In the genomic region with DNA sequence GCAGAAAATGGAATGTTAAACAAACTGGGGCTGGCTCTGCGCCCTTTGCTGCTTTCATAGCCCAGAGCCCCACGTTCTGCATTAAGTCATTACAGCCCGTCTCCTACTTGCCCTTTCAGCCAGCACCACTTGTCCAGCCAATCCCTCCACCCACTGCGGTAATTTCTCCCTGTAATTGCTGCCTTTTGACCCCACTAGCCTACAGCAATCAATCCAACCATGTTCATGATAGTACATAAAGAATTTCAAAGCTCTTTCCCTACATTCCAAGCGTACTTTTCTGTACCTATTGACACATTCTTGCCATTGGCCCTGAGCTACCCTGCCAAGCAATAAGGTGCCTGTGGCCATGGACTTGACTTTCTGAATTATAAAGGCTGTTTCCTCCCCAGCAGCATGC, we compare ENCODE assay signal across 26 mouse cellular contexts.
DNase-seq lines count a peak whose midpoint lies in the region; ATAC-seq and TF ChIP-seq lines count a peak whose summit lies in the region.
"Had no signal": no experiment of that assay in that cellular context is flagged by ENCODE, and none has a peak within 500 bp of the region (broad histone marks: within the 10 kb centered on the region; RNA-seq: fewer than 3 reads in every experiment).

No protein-coding gene starts in this region.

- no peaks in the 10 kb centered on the region for H3K36me3 ChIP-seq in midbrain, embryonic 13.5 days
- H3K36me3 ChIP-seq in midbrain, postnatal 0 days (ENCODE audit: insufficient read depth, low read length) = no peaks in the 10 kb centered on the region
- H3K36me3 ChIP-seq in kidney, postnatal 0 days (ENCODE audit: insufficient read depth, low read length) = no peaks in the 10 kb centered on the region
- no peaks in the 10 kb centered on the region for H3K36me3 ChIP-seq in hindbrain, embryonic 16.5 days (ENCODE audit: control insufficient read depth, insufficient read depth, low read length)
- no peaks in the 10 kb centered on the region for H3K36me3 ChIP-seq in heart, adult 2 months (ENCODE audit: control insufficient read depth, insufficient read depth, low read length)
- H3K36me3 ChIP-seq: embryonic facial prominence, embryonic 12.5 days; G1E; hindbrain, embryonic 13.5 days; limb, embryonic 10.5 days; liver, embryonic 15.5 days; lung, embryonic 15.5 days had no signal

- DNase-seq in heart, adult 11 months = peak; percentile 55
- no peak for DNase-seq in heart, postnatal 4 days
- no peak for DNase-seq in midbrain, postnatal 0 days (ENCODE audit: low spot score)
- peak; percentile 7 for DNase-seq in kidney, postnatal 0 days (ENCODE audit: low spot score)
- DNase-seq in heart, adult 2 months = no peak
- DNase-seq: adrenal gland, postnatal 10 days; cerebellum, adult 8-10 months; cerebellum, postnatal 36 days; forebrain, postnatal 0 days; gastrocnemius, postnatal 25 days; liver; lung, postnatal 36 days; right cerebral cortex, postnatal 25 days; thymus, postnatal 14 days had no signal

- no peaks in the 10 kb centered on the region for H3K79me2 ChIP-seq in heart, adult 2 months (replicated peaks; ENCODE audit: control insufficient read depth, insufficient read depth, low read length)

- no peak for ATAC-seq in midbrain, embryonic 13.5 days
- ATAC-seq in midbrain, postnatal 0 days (ENCODE audit: low FRiP score) = no peak
- no peak for ATAC-seq in kidney, postnatal 0 days (replicated peaks; ENCODE audit: low FRiP score, low read depth)
- no peak for ATAC-seq in hindbrain, embryonic 16.5 days
- ATAC-seq: CD4-positive, CD25-positive, alpha-beta regulatory T cell, adult 4 months; forebrain, postnatal 0 days; inflammation-experienced regulatory T-cells, adult 6 months; Patski had no signal

- no peaks in the 10 kb centered on the region for H3K9me3 ChIP-seq in midbrain, embryonic 13.5 days
- no peaks in the 10 kb centered on the region for H3K9me3 ChIP-seq in midbrain, postnatal 0 days (ENCODE audit: low read length)
- no peaks in the 10 kb centered on the region for H3K9me3 ChIP-seq in kidney, postnatal 0 days (replicated peaks; ENCODE audit: low read length)
- H3K9me3 ChIP-seq in hindbrain, embryonic 16.5 days (ENCODE audit: control insufficient read depth, low read length) = no peaks in the 10 kb centered on the region
- H3K9me3 ChIP-seq: embryonic facial prominence, embryonic 12.5 days; G1E; hindbrain, embryonic 13.5 days; limb, embryonic 10.5 days; liver, embryonic 15.5 days; lung, embryonic 15.5 days had no signal

- H3K9ac ChIP-seq in midbrain, embryonic 13.5 days (replicated peaks) = no peak overlapping the region
- no peak overlapping the region for H3K9ac ChIP-seq in midbrain, postnatal 0 days (replicated peaks; ENCODE audit: low read length, poor library complexity, severe bottlenecking)
- H3K9ac ChIP-seq in kidney, postnatal 0 days (ENCODE audit: low read depth, low read length) = no peak overlapping the region
- no peak overlapping the region for H3K9ac ChIP-seq in hindbrain, embryonic 16.5 days (ENCODE audit: low read depth, low read length)
- H3K9ac ChIP-seq in heart, adult 2 months (ENCODE audit: low read depth, low read length) = no peak overlapping the region
- H3K9ac ChIP-seq: embryonic facial prominence, embryonic 12.5 days; forebrain, postnatal 0 days; hindbrain, embryonic 13.5 days; liver, embryonic 15.5 days; lung, embryonic 15.5 days had no signal

- 70% methylated on average over 5 of the region's 5 CpGs for WGBS in midbrain, embryonic 13.5 days
- WGBS in midbrain, postnatal 0 days = 68% methylated on average over 5 of the region's 5 CpGs
- WGBS in kidney, postnatal 0 days = 35% methylated on average over 5 of the region's 5 CpGs
- 68% methylated on average over 5 of the region's 5 CpGs for WGBS in hindbrain, embryonic 16.5 days
- 72% methylated on average over 5 of the region's 5 CpGs for WGBS in heart, adult 2 months

- no peak for TF ChIP-seq CTCF in midbrain, postnatal 0 days (IDR thresholded peaks at IDR 0.05)
- no peak for TF ChIP-seq CTCF in kidney, postnatal 0 days (IDR thresholded peaks at IDR 0.05; ENCODE audit: low read depth)
- TF ChIP-seq CTCF in heart, adult 2 months (IDR thresholded peaks at IDR 0.05) = no peak

- no peaks in the 10 kb centered on the region for H3K27me3 ChIP-seq in midbrain, embryonic 13.5 days
- no peaks in the 10 kb centered on the region for H3K27me3 ChIP-seq in midbrain, postnatal 0 days (ENCODE audit: insufficient read depth, low read length)
- H3K27me3 ChIP-seq in kidney, postnatal 0 days (ENCODE audit: insufficient read depth, low read length) = no peaks in the 10 kb centered on the region
- no peaks in the 10 kb centered on the region for H3K27me3 ChIP-seq in hindbrain, embryonic 16.5 days (replicated peaks; ENCODE audit: control insufficient read depth, insufficient read depth, low read length)
- H3K27me3 ChIP-seq in heart, adult 2 months (ENCODE audit: control insufficient read depth, insufficient read depth, low read length) = no peaks in the 10 kb centered on the region
- H3K27me3 ChIP-seq: embryonic facial prominence, embryonic 12.5 days; hindbrain, embryonic 13.5 days; liver, embryonic 15.5 days; lung, embryonic 15.5 days; megakaryocyte, embryonic 14.5 days; Patski had no signal

- intact Hi-C loops in heart, adult 2 months (cut with DNase I) = no loop called here

- H3K4me3 ChIP-seq in midbrain, embryonic 13.5 days (replicated peaks) = no peak overlapping the region
- no peak overlapping the region for H3K4me3 ChIP-seq in midbrain, postnatal 0 days (ENCODE audit: low read depth, low read length)
- no peak overlapping the region for H3K4me3 ChIP-seq in kidney, postnatal 0 days (replicated peaks; ENCODE audit: low read depth, low read length)
- H3K4me3 ChIP-seq in hindbrain, embryonic 16.5 days (ENCODE audit: low read length) = no peak overlapping the region
- no peak overlapping the region for H3K4me3 ChIP-seq in heart, adult 2 months
- H3K4me3 ChIP-seq: embryonic facial prominence, embryonic 12.5 days; hindbrain, embryonic 13.5 days; limb, embryonic 10.5 days; liver, embryonic 15.5 days; lung, embryonic 15.5 days; megakaryocyte, embryonic 14.5 days had no signal

- H3K4me1 ChIP-seq in midbrain, embryonic 13.5 days (replicated peaks) = peaks cover 8% of the 10 kb centered on the region; the same call in 1 of the 2 replicates
- H3K4me1 ChIP-seq in midbrain, postnatal 0 days (ENCODE audit: insufficient read depth, low read length) = no peaks in the 10 kb centered on the region
- H3K4me1 ChIP-seq in kidney, postnatal 0 days (replicated peaks; ENCODE audit: insufficient read depth, low read length) = no peaks in the 10 kb centered on the region
- peaks cover 4% of the 10 kb centered on the region; the same call in 1 of the 2 replicates for H3K4me1 ChIP-seq in hindbrain, embryonic 16.5 days (ENCODE audit: control insufficient read depth, insufficient read depth, low read depth, low read length)
- no peaks in the 10 kb centered on the region for H3K4me1 ChIP-seq in heart, adult 2 months (ENCODE audit: control insufficient read depth, insufficient read depth, low read length)
- H3K4me1 ChIP-seq: embryonic facial prominence, embryonic 12.5 days; liver, embryonic 15.5 days; lung, embryonic 15.5 days had no signal

- no peak overlapping the region for H3K4me2 ChIP-seq in midbrain, embryonic 13.5 days (replicated peaks)
- no peak overlapping the region for H3K4me2 ChIP-seq in midbrain, postnatal 0 days (ENCODE audit: low read depth, low read length, poor library complexity, severe bottlenecking)
- no peak overlapping the region for H3K4me2 ChIP-seq in kidney, postnatal 0 days (ENCODE audit: low read length)
- no peak overlapping the region for H3K4me2 ChIP-seq in hindbrain, embryonic 16.5 days (ENCODE audit: low read length)
- H3K4me2 ChIP-seq: embryonic facial prominence, embryonic 12.5 days; hindbrain, embryonic 13.5 days; liver, embryonic 15.5 days; lung, embryonic 15.5 days had no signal

- peak overlapping the region; percentile 20; the same call in 1 of the 2 replicates for H3K27ac ChIP-seq in midbrain, embryonic 13.5 days
- no peak overlapping the region for H3K27ac ChIP-seq in midbrain, postnatal 0 days (ENCODE audit: low read depth, low read length)
- no peak overlapping the region for H3K27ac ChIP-seq in kidney, postnatal 0 days
- H3K27ac ChIP-seq in hindbrain, embryonic 16.5 days (ENCODE audit: low read depth, low read length) = no peak overlapping the region
- H3K27ac ChIP-seq in heart, adult 2 months = no peak overlapping the region
- H3K27ac ChIP-seq: embryonic facial prominence, embryonic 12.5 days; hindbrain, embryonic 13.5 days; limb, embryonic 10.5 days; liver, embryonic 15.5 days; lung, embryonic 15.5 days had no signal

- TF ChIP-seq POLR2A in heart, adult 2 months (IDR thresholded peaks at IDR 0.05; ENCODE audit: insufficient read depth, low read depth, low read length) = no peak

- TF ChIP-seq EP300 in heart, adult 2 months (IDR thresholded peaks at IDR 0.05; ENCODE audit: insufficient read depth, low read depth, low read length) = no peak

Comparison
In these comparisons a context has a peak if more than half of its experiments do, and no peak if none do; other contexts are left out.
1. DNase-seq: peak in heart, adult 11 months (single experiment) and kidney, postnatal 0 days (single experiment); none in heart, postnatal 4 days (single experiment), midbrain, postnatal 0 days (single experiment) and heart, adult 2 months (0 of 2).